Mouse (Mus musculus) cerebellum, adult 11 months (tissue): Measurements from ENCODE around the gene S100a4.
A peak's percentile ranks its signal among the peaks of the same experiment; 100 is the strongest.

Source experiments
- DNase-seq: peaks from one replicate; pipeline ENCODE4 v3.0.0; 2022

S100a4 gene

GRCm38 (mm10) chr3:90600036-90600435 lies 3.5 kb upstream of the S100a4 start:
- no peak for DNase-seq

- no peak for DNase-seq
Measured at GRCm38 (mm10) chr3:90600458-90601195, 2.9 kb upstream of the S100a4 start.

GRCm38 (mm10) chr3:90601486-90602110 lies 2.0 kb upstream of the S100a4 start, which contains the start of gene Gm42674:
Gm42674 (plus strand) TSS chr3:90601904.
- no peak for DNase-seq

GRCm38 (mm10) chr3:90604416-90604815 lies 845 bp downstream of the S100a4 start:
- DNase-seq = no peak

- no peak for DNase-seq
Measured at GRCm38 (mm10) chr3:90605049-90605448, 1.5 kb downstream of the S100a4 start.

- no peak for DNase-seq
Measured at GRCm38 (mm10) chr3:90605736-90606135, 2.2 kb downstream of the S100a4 start.

GRCm38 (mm10) chr3:90606185-90606584 lies 2.6 kb downstream of the S100a4 start:
- DNase-seq = no peak

- DNase-seq = no peak
Measured at GRCm38 (mm10) chr3:90607361-90607760, 3.8 kb downstream of the S100a4 start.

- DNase-seq = no peak
Measured at GRCm38 (mm10) chr3:90608223-90608622, 4.7 kb downstream of the S100a4 start, which contains the start of gene S100a5. S100a5 (plus strand) TSS chr3:90608523.

GRCm38 (mm10) chr3:90609102-90609501 lies 5.5 kb downstream of the S100a4 start:
- DNase-seq = no peak

- no peak for DNase-seq
Measured at GRCm38 (mm10) chr3:90611494-90611893, 7.9 kb downstream of the S100a4 start.

- no peak for DNase-seq
Measured at GRCm38 (mm10) chr3:90612061-90612460, 8.5 kb downstream of the S100a4 start.

- no peak for DNase-seq
Measured at GRCm38 (mm10) chr3:90612728-90613291, 9.2 kb downstream of the S100a4 start, which contains the start of gene S100a6. S100a6 (plus strand) TSS chr3:90612882.

GRCm38 (mm10) chr3:90613461-90614147 lies 10.0 kb downstream of the S100a4 start:
- no peak for DNase-seq

- DNase-seq = no peak
Measured at GRCm38 (mm10) chr3:90614148-90614530, 10.6 kb downstream of the S100a4 start.

GRCm38 (mm10) chr3:90614611-90615251 lies 11.2 kb downstream of the S100a4 start:
- no peak for DNase-seq

- DNase-seq = peak; percentile 18
Measured at GRCm38 (mm10) chr3:90615415-90615814, 11.8 kb downstream of the S100a4 start.

- DNase-seq = no peak
Measured at GRCm38 (mm10) chr3:90615911-90616310, 12.3 kb downstream of the S100a4 start.

- DNase-seq = no peak
Measured at GRCm38 (mm10) chr3:90617586-90617985, 14.0 kb downstream of the S100a4 start.

GRCm38 (mm10) chr3:90621552-90621951 lies 18.0 kb downstream of the S100a4 start:
- no peak for DNase-seq

- no peak for DNase-seq
Measured at GRCm38 (mm10) chr3:90623435-90624071, 20.0 kb downstream of the S100a4 start.

- DNase-seq = no peak
Measured at GRCm38 (mm10) chr3:90625496-90625895, 21.9 kb downstream of the S100a4 start.
